Mouse (Mus musculus) hematopoietic stem cell, adult 5-6 weeks (primary cell): ENCODE measurements around the gene Myt1. TPM values are rescaled to one million over a fixed set of nuclear protein-coding genes. Genes with fewer than 3 reads are reported as not detected.

Experiments
- ATAC-seq, 2 experiments: fragments of 125-278 bp in 1 of 2; replicated peaks in 1 of 2; 2 replicates each; pipeline ENCODE4 v1.8.0; 2016 to 2017; ENCODE audit warnings: inconsistent platforms in 2 of 2, mild to moderate bottlenecking in 2 of 2, moderate number of reproducible peaks in 2 of 2, low read depth in 1 of 2, moderate TSS enrichment in 1 of 2; ENCODE audit not compliant: low FRiP score in 2 of 2, poor library complexity in 2 of 2, severe bottlenecking in 2 of 2, insufficient read depth in 1 of 2, low TSS enrichment in 1 of 2
- total RNA-seq: library from RNA; stranded (forward); fragments of 172-1452, 232-1000 nt; gene quantifications from 2 replicates; pipeline ENCODE4 v1.2.3, GENCODE M21; 2017

The Myt1 gene
- total RNA-seq, 1 experiment from 2014 or later: not detected

DNA sequence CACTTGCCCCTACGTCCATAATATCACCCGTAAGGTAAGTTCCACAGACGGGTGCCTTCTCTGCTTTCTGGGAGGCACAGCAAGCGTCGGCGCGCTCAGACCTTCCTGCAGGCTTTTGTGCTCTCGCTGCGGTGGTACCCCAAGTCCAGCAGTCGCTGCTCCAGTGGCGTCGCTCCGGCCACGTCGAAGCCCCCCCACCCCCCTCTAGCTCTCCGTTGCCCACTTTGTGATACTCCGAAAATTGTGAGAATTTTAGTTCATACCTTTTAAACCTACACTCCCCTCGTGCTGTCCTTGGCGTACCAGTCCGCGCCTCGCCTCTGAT, 101.4 kb downstream of the Myt1 start:
- ATAC-seq: no peak

DNA sequence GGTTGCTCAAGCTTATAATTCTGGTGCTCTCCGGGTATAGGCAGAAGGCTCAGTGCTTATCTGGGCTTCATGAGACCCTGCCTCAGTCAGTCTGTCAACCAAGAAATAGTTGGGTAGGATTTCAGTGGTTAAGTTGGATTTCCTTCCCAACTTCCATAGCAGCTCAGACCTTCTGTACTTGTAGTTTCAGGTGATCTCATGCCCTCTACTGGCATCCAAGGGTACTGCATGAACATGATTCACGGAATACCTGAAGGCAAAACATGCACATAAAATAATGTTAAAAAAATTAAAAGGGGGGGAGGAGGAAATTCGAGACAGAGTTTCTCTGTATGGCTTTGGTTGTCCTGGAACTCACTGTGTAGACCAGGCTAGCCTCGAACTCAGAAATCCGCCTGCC, 103.8 kb downstream of the Myt1 start:
- ATAC-seq: no peak; a peak in 1 of 4 replicates

DNA sequence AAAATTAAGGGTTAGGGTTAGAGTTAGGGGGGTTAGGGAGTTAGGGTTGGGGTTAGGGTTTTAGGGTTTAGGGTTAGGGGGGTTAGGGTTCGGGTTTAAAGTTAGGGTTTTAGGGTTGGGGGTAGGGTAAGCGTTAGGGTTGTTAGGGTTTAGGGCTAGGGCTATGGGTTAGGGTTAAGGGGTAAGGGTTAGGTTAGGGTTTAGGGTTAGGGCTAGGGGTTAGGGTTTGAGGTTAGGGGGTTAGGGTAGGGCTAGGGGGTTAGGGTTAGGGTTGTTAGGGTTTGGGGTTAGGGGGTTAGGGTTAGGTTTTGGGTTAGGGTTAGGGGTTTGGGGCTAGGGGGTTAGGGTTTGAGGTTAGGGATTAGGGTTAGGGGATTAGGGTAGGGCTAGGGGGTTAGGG, 107.9 kb downstream of the Myt1 start:
- no peak for ATAC-seq

Other genes starting within 250 kb of the Myt1 start
- 36.9 and 43.1 TPM in 2 replicates for gene Dnajc5, start 242.8 kb upstream of the Myt1 start, total RNA-seq
- 66.1 and 82.4 TPM in 2 replicates for gene Uckl1, start 178.4 kb upstream of the Myt1 start, total RNA-seq
- 74.3 and 120 TPM in 2 replicates for gene Prpf6, start 171.5 kb upstream of the Myt1 start, total RNA-seq
- gene Zfp512b, start 170.5 kb upstream of the Myt1 start, total RNA-seq: 17.1 and 40.2 TPM in 2 replicates
- 9.0 and 9.2 TPM in 2 replicates for gene Samd10, start 164.1 kb upstream of the Myt1 start, total RNA-seq
- gene Gm29797, start 106.3 kb upstream of the Myt1 start, total RNA-seq: not detected in 2 replicates
- gene Sox18, start 91.7 kb upstream of the Myt1 start, total RNA-seq: 0.25 TPM in 1 of 2 replicates, not detected in the other
- 9.1 and 22.7 TPM in 2 replicates for gene Tcea2, start 83.0 kb upstream of the Myt1 start, total RNA-seq
- 89.7 and 90.4 TPM in 2 replicates for gene Rgs19, start 69.4 kb upstream of the Myt1 start, total RNA-seq
- not detected in 2 replicates for gene Lkaaear1, start 64.9 kb upstream of the Myt1 start, total RNA-seq
- 0.75 TPM in 1 of 2 replicates, not detected in the other for gene Oprl1, start 48.3 kb upstream of the Myt1 start, total RNA-seq
- gene Pcmtd2, start 74.5 kb downstream of the Myt1 start, total RNA-seq: 59.8 and 60.1 TPM in 2 replicates
- gene Polr3k, start 101.0 kb downstream of the Myt1 start, total RNA-seq: 29.7 and 44.0 TPM in 2 replicates
- 0.10 TPM in 1 of 2 replicates, not detected in the other for gene Gm14496, start 227.8 kb downstream of the Myt1 start, total RNA-seq